Mouse (Mus musculus) hindlimb bud, embryonic 11.5 days (tissue): ENCODE results near the gene Trim7.
"Not testable (repeated sequence)": the region's sequence is repeated elsewhere in the genome, so short reads cannot be mapped to it uniquely, and the experiment has no call there.

ENCODE experiments used
- DNase-seq: peaks from one replicate; pipeline ENCODE4 v3.0.0-alpha.2; 2012; ENCODE audit warnings: low read depth, low spot score; ENCODE audit errors: extremely low spot score

The Trim7 gene

GRCm38 (mm10) chr11:48823536-48823972 lies 2.4 kb upstream of the Trim7 start:
- DNase-seq = peak; percentile 97

- DNase-seq = no peak
These were observed 1.6 kb upstream of the Trim7 start for GRCm38 (mm10) chr11:48824311-48824830.

- no peak for DNase-seq
These were observed 784 bp downstream of the Trim7 start for GRCm38 (mm10) chr11:48826752-48827096.

- no peak for DNase-seq
These were observed 2.0 kb downstream of the Trim7 start for GRCm38 (mm10) chr11:48827926-48828325.

- no peak for DNase-seq
These were observed 4.3 kb downstream of the Trim7 start for GRCm38 (mm10) chr11:48830279-48830678.

GRCm38 (mm10) chr11:48831273-48831672 lies 5.3 kb downstream of the Trim7 start:
- DNase-seq = no peak

GRCm38 (mm10) chr11:48833078-48833730 lies 7.3 kb downstream of the Trim7 start:
- no peak for DNase-seq

GRCm38 (mm10) chr11:48833731-48834639 lies 8.0 kb downstream of the Trim7 start:
- peak; percentile 89 for DNase-seq

GRCm38 (mm10) chr11:48835923-48836322 lies 10.0 kb downstream of the Trim7 start:
- no peak for DNase-seq

- no peak for DNase-seq
These were observed 11.0 kb downstream of the Trim7 start for GRCm38 (mm10) chr11:48836990-48837309.

- DNase-seq = no peak
These were observed 11.6 kb downstream of the Trim7 start for GRCm38 (mm10) chr11:48837310-48838180.

GRCm38 (mm10) chr11:48838181-48838797 lies 12.3 kb downstream of the Trim7 start:
- no peak for DNase-seq

GRCm38 (mm10) chr11:48838879-48839680 lies 13.1 kb downstream of the Trim7 start:
- DNase-seq = no peak

GRCm38 (mm10) chr11:48840805-48841204 lies 14.9 kb downstream of the Trim7 start:
- DNase-seq = no peak

GRCm38 (mm10) chr11:48841213-48841612 lies 15.3 kb downstream of the Trim7 start:
- no peak for DNase-seq

GRCm38 (mm10) chr11:48842378-48842792 lies 16.4 kb downstream of the Trim7 start:
- no peak for DNase-seq

GRCm38 (mm10) chr11:48843202-48843601 lies 17.3 kb downstream of the Trim7 start:
- DNase-seq = no peak

GRCm38 (mm10) chr11:48844309-48844708 lies 18.4 kb downstream of the Trim7 start:
- DNase-seq = no peak

GRCm38 (mm10) chr11:48845244-48845815 lies 19.4 kb downstream of the Trim7 start:
- DNase-seq = no peak

- DNase-seq = not testable (repeated sequence)
These were observed 20.4 kb downstream of the Trim7 start for GRCm38 (mm10) chr11:48846362-48846761.
